Mouse (Mus musculus): Measurements from ENCODE around the gene Mamdc4. TPM values are rescaled to one million over a fixed set of nuclear protein-coding genes. Genes with fewer than 3 reads are reported as not detected.

The Mamdc4 gene
- total and polyA plus RNA-seq, 2 experiments from 2014 or later = 0.32 to 1.9 TPM

GRCm38 (mm10) chr2:25540541-25540948, 34.1 kb downstream of the Mamdc4 start:
- Histone ChIP-seq H3K27ac (ENCODE audit: low read depth, low read length) (no peak overlapping the region), H3K4me3 (ENCODE audit: low read depth, low read length) (no peak overlapping the region), H3K9ac (replicated peaks; ENCODE audit: low read length, poor library complexity, severe bottlenecking) (no peak overlapping the region), H3K4me2 (ENCODE audit: low read depth, low read length, poor library complexity, severe bottlenecking) (no peak overlapping the region), H3K27me3 (ENCODE audit: insufficient read depth, low read length) (no peaks in the 10 kb centered on the region), H3K36me3 (ENCODE audit: insufficient read depth, low read length) (peaks cover 7% of the 10 kb centered on the region; the same call in 1 of the 2 replicates), H3K4me1 (ENCODE audit: insufficient read depth, low read length) (no peaks in the 10 kb centered on the region), H3K9me3 (ENCODE audit: low read length) (no peaks in the 10 kb centered on the region)
- 92% methylated on average over 4 of the region's 4 CpGs for WGBS
- no peak for DNase-seq (ENCODE audit: low spot score)
- ATAC-seq (ENCODE audit: low FRiP score) = no peak
- no peak for TF ChIP-seq CTCF (IDR thresholded peaks at IDR 0.05)

- no peaks in the 10 kb centered on the region for H3K4me1 ChIP-seq (ENCODE audit: insufficient read depth, low read length)
- WGBS = 93% methylated on average over 8 of the region's 8 CpGs
- H3K27ac ChIP-seq (ENCODE audit: low read depth, low read length) = no peak overlapping the region
- no peak for ATAC-seq (ENCODE audit: low FRiP score)
- H3K36me3 ChIP-seq (ENCODE audit: insufficient read depth, low read length) = peaks cover 10% of the 10 kb centered on the region
- DNase-seq (ENCODE audit: low spot score) = no peak
- TF ChIP-seq CTCF (IDR thresholded peaks at IDR 0.05) = no peak
- no peak overlapping the region for H3K9ac ChIP-seq (replicated peaks; ENCODE audit: low read length, poor library complexity, severe bottlenecking)
- no peaks in the 10 kb centered on the region for H3K9me3 ChIP-seq (ENCODE audit: low read length)
- no peak overlapping the region for H3K4me3 ChIP-seq (ENCODE audit: low read depth, low read length)
- no peak overlapping the region for H3K4me2 ChIP-seq (ENCODE audit: low read depth, low read length, poor library complexity, severe bottlenecking)
- no peaks in the 10 kb centered on the region for H3K27me3 ChIP-seq (ENCODE audit: insufficient read depth, low read length)
These were observed 38.1 kb downstream of the Mamdc4 start for GRCm38 (mm10) chr2:25536531-25536930.

GRCm38 (mm10) chr2:25534866-25535182, 39.8 kb downstream of the Mamdc4 start:
- H3K4me1 ChIP-seq (ENCODE audit: insufficient read depth, low read length) = no peaks in the 10 kb centered on the region
- H3K27ac ChIP-seq (ENCODE audit: low read depth, low read length) = no peak overlapping the region
- no peak for TF ChIP-seq CTCF (IDR thresholded peaks at IDR 0.05)
- WGBS = 100% methylated on average over 2 of the region's 2 CpGs
- ATAC-seq (ENCODE audit: low FRiP score) (no peak), DNase-seq (ENCODE audit: low spot score) (no peak)
- no peak overlapping the region for H3K9ac ChIP-seq (replicated peaks; ENCODE audit: low read length, poor library complexity, severe bottlenecking)
- H3K9me3 ChIP-seq (ENCODE audit: low read length) = no peaks in the 10 kb centered on the region
- H3K27me3 ChIP-seq (ENCODE audit: insufficient read depth, low read length) = no peaks in the 10 kb centered on the region
- no peak overlapping the region for H3K4me3 ChIP-seq (ENCODE audit: low read depth, low read length)
- H3K36me3 ChIP-seq (ENCODE audit: insufficient read depth, low read length) = peaks cover 14% of the 10 kb centered on the region
- H3K4me2 ChIP-seq (ENCODE audit: low read depth, low read length, poor library complexity, severe bottlenecking) = no peak overlapping the region

GRCm38 (mm10) chr2:25534178-25534865, 40.3 kb downstream of the Mamdc4 start:
- no peak overlapping the region for H3K27ac ChIP-seq (ENCODE audit: low read depth, low read length)
- peaks cover 14% of the 10 kb centered on the region for H3K36me3 ChIP-seq (ENCODE audit: insufficient read depth, low read length)
- no peak overlapping the region for H3K9ac ChIP-seq (replicated peaks; ENCODE audit: low read length, poor library complexity, severe bottlenecking)
- H3K4me2 ChIP-seq (ENCODE audit: low read depth, low read length, poor library complexity, severe bottlenecking) = no peak overlapping the region
- no peaks in the 10 kb centered on the region for H3K4me1 ChIP-seq (ENCODE audit: insufficient read depth, low read length)
- no peak for TF ChIP-seq CTCF (IDR thresholded peaks at IDR 0.05)
- no peaks in the 10 kb centered on the region for H3K9me3 ChIP-seq (ENCODE audit: low read length)
- H3K4me3 ChIP-seq (ENCODE audit: low read depth, low read length) = no peak overlapping the region
- DNase-seq (ENCODE audit: low spot score) (peak; percentile 60), ATAC-seq (ENCODE audit: low FRiP score) (no peak)
- 80% methylated on average over 3 of the region's 3 CpGs for WGBS
- no peaks in the 10 kb centered on the region for H3K27me3 ChIP-seq (ENCODE audit: insufficient read depth, low read length)

GRCm38 (mm10) chr2:25533707-25534106, 40.9 kb downstream of the Mamdc4 start:
- Histone ChIP-seq H3K4me3 (ENCODE audit: low read depth, low read length) (no peak overlapping the region), H3K9me3 (ENCODE audit: low read length) (no peaks in the 10 kb centered on the region), H3K36me3 (ENCODE audit: insufficient read depth, low read length) (peaks cover 17% of the 10 kb centered on the region), H3K4me2 (ENCODE audit: low read depth, low read length, poor library complexity, severe bottlenecking) (no peak overlapping the region), H3K27me3 (ENCODE audit: insufficient read depth, low read length) (no peaks in the 10 kb centered on the region), H3K9ac (replicated peaks; ENCODE audit: low read length, poor library complexity, severe bottlenecking) (no peak overlapping the region), H3K4me1 (ENCODE audit: insufficient read depth, low read length) (no peaks in the 10 kb centered on the region), H3K27ac (ENCODE audit: low read depth, low read length) (no peak overlapping the region)
- ATAC-seq (ENCODE audit: low FRiP score) (no peak), DNase-seq (ENCODE audit: low spot score) (no peak)
- 96% methylated on average over 2 of the region's 2 CpGs for WGBS
- TF ChIP-seq CTCF (IDR thresholded peaks at IDR 0.05) = no peak

- TF ChIP-seq CTCF (IDR thresholded peaks at IDR 0.05) = no peak
- Histone ChIP-seq H3K4me3 (ENCODE audit: low read depth, low read length) (no peak overlapping the region), H3K36me3 (ENCODE audit: insufficient read depth, low read length) (peaks cover 56% of the 10 kb centered on the region), H3K4me1 (ENCODE audit: insufficient read depth, low read length) (no peaks in the 10 kb centered on the region), H3K9ac (replicated peaks; ENCODE audit: low read length, poor library complexity, severe bottlenecking) (no peak overlapping the region), H3K27ac (ENCODE audit: low read depth, low read length) (no peak overlapping the region), H3K9me3 (ENCODE audit: low read length) (no peaks in the 10 kb centered on the region), H3K4me2 (ENCODE audit: low read depth, low read length, poor library complexity, severe bottlenecking) (no peak overlapping the region), H3K27me3 (ENCODE audit: insufficient read depth, low read length) (no peaks in the 10 kb centered on the region)
- ATAC-seq (ENCODE audit: low FRiP score) (no peak), DNase-seq (ENCODE audit: low spot score) (no peak)
- 93% methylated on average over 9 of the region's 9 CpGs for WGBS
These were observed 47.9 kb downstream of the Mamdc4 start for GRCm38 (mm10) chr2:25526510-25527302.

Other genes starting within 250 kb of the Mamdc4 start
Only the 30 nearest of the 34 such genes appear.
- gene Uap1l1, start 209.2 kb downstream of the Mamdc4 start, total RNA-seq (2014; rRNA removed) = 7.9 and 9.9 TPM in 2 replicates
- gene Uap1l1, start 209.2 kb downstream of the Mamdc4 start, polyA plus RNA-seq (2015; fragmentation: Nextera tagmentation; extraction: Ambion mirVana) = 11.7 and 14.1 TPM in 2 replicates
- 18.9 and 21.6 TPM in 2 replicates for gene Sapcd2, start 202.5 kb downstream of the Mamdc4 start, total RNA-seq (2014; rRNA removed)
- 12.7 and 13.4 TPM in 2 replicates for gene Sapcd2, start 202.5 kb downstream of the Mamdc4 start, polyA plus RNA-seq (2015; fragmentation: Nextera tagmentation; extraction: Ambion mirVana)
- 4.2 and 4.4 TPM in 2 replicates for gene Entpd2, start 179.0 kb downstream of the Mamdc4 start, total RNA-seq (2014; rRNA removed)
- gene Entpd2, start 179.0 kb downstream of the Mamdc4 start, polyA plus RNA-seq (2015; fragmentation: Nextera tagmentation; extraction: Ambion mirVana) = 10.4 and 10.6 TPM in 2 replicates
- 199 and 234 TPM in 2 replicates for gene Npdc1, start 175.5 kb downstream of the Mamdc4 start, total RNA-seq (2014; rRNA removed)
- gene Npdc1, start 175.5 kb downstream of the Mamdc4 start, polyA plus RNA-seq (2015; fragmentation: Nextera tagmentation; extraction: Ambion mirVana) = 470 and 481 TPM in 2 replicates
- 0.42 and 1.6 TPM in 2 replicates for gene Fut7, start 151.6 kb downstream of the Mamdc4 start, total RNA-seq (2014; rRNA removed)
- 0.22 and 0.23 TPM in 2 replicates for gene Fut7, start 151.6 kb downstream of the Mamdc4 start, polyA plus RNA-seq (2015; fragmentation: Nextera tagmentation; extraction: Ambion mirVana)
- 79.8 and 84.3 TPM in 2 replicates for gene Abca2, start 146.1 kb downstream of the Mamdc4 start, total RNA-seq (2014; rRNA removed)
- 13.5 and 14.5 TPM in 2 replicates for gene Abca2, start 146.1 kb downstream of the Mamdc4 start, polyA plus RNA-seq (2015; fragmentation: Nextera tagmentation; extraction: Ambion mirVana)
- gene Clic3, start 118.0 kb downstream of the Mamdc4 start, total RNA-seq (2014; rRNA removed) = 0.61 and 0.66 TPM in 2 replicates
- gene Clic3, start 118.0 kb downstream of the Mamdc4 start, polyA plus RNA-seq (2015; fragmentation: Nextera tagmentation; extraction: Ambion mirVana) = 2.0 and 2.4 TPM in 2 replicates
- gene Paxx, start 113.8 kb downstream of the Mamdc4 start, total RNA-seq (2014; rRNA removed) = 163 and 195 TPM in 2 replicates
- 151 and 165 TPM in 2 replicates for gene Paxx, start 113.8 kb downstream of the Mamdc4 start, polyA plus RNA-seq (2015; fragmentation: Nextera tagmentation; extraction: Ambion mirVana)
- 2,128 and 2,726 TPM in 2 replicates for gene Ptgds, start 104.8 kb downstream of the Mamdc4 start, total RNA-seq (2014; rRNA removed)
- 2,827 and 3,075 TPM in 2 replicates for gene Ptgds, start 104.8 kb downstream of the Mamdc4 start, polyA plus RNA-seq (2015; fragmentation: Nextera tagmentation; extraction: Ambion mirVana)
- gene Lcn12, start 80.9 kb downstream of the Mamdc4 start, total RNA-seq (2014; rRNA removed) = not detected in 2 replicates
- not detected in 2 replicates for gene Lcn12, start 80.9 kb downstream of the Mamdc4 start, polyA plus RNA-seq (2015; fragmentation: Nextera tagmentation; extraction: Ambion mirVana)
- gene Fbxw5, start 74.1 kb downstream of the Mamdc4 start, total RNA-seq (2014; rRNA removed) = 131 and 148 TPM in 2 replicates
- 106 and 113 TPM in 2 replicates for gene Fbxw5, start 74.1 kb downstream of the Mamdc4 start, polyA plus RNA-seq (2015; fragmentation: Nextera tagmentation; extraction: Ambion mirVana)
- 2.7 and 4.4 TPM in 2 replicates for gene C8g, start 73.1 kb downstream of the Mamdc4 start, total RNA-seq (2014; rRNA removed)
- 6.8 TPM in 2 replicates for gene C8g, start 73.1 kb downstream of the Mamdc4 start, polyA plus RNA-seq (2015; fragmentation: Nextera tagmentation; extraction: Ambion mirVana)
- gene Traf2, start 27.9 kb downstream of the Mamdc4 start, total RNA-seq (2014; rRNA removed) = 5.5 and 7.6 TPM in 2 replicates
- 7.0 and 9.3 TPM in 2 replicates for gene Traf2, start 27.9 kb downstream of the Mamdc4 start, polyA plus RNA-seq (2015; fragmentation: Nextera tagmentation; extraction: Ambion mirVana)
- gene Edf1, start 17.0 kb downstream of the Mamdc4 start, total RNA-seq (2014; rRNA removed) = 187 and 196 TPM in 2 replicates
- 389 and 392 TPM in 2 replicates for gene Edf1, start 17.0 kb downstream of the Mamdc4 start, polyA plus RNA-seq (2015; fragmentation: Nextera tagmentation; extraction: Ambion mirVana)
- 37.9 and 39.8 TPM in 2 replicates for gene Phpt1, start 379 bp upstream of the Mamdc4 start, total RNA-seq (2014; rRNA removed)
- gene Phpt1, start 379 bp upstream of the Mamdc4 start, polyA plus RNA-seq (2015; fragmentation: Nextera tagmentation; extraction: Ambion mirVana) = 192 and 209 TPM in 2 replicates
- gene Ajm1, start 6.9 kb upstream of the Mamdc4 start, total RNA-seq (2014; rRNA removed) = 23.1 and 30.9 TPM in 2 replicates
- gene Ajm1, start 6.9 kb upstream of the Mamdc4 start, polyA plus RNA-seq (2015; fragmentation: Nextera tagmentation; extraction: Ambion mirVana) = 19.2 and 22.1 TPM in 2 replicates
- 66.8 and 98.0 TPM in 2 replicates for gene Rabl6, start 33.7 kb upstream of the Mamdc4 start, total RNA-seq (2014; rRNA removed)
- 56.7 and 61.2 TPM in 2 replicates for gene Rabl6, start 33.7 kb upstream of the Mamdc4 start, polyA plus RNA-seq (2015; fragmentation: Nextera tagmentation; extraction: Ambion mirVana)
- not detected in 2 replicates for gene Ccdc183, start 42.8 kb upstream of the Mamdc4 start, total RNA-seq (2014; rRNA removed)
- 0.26 and 0.36 TPM in 2 replicates for gene Ccdc183, start 42.8 kb upstream of the Mamdc4 start, polyA plus RNA-seq (2015; fragmentation: Nextera tagmentation; extraction: Ambion mirVana)
- 45.7 and 54.6 TPM in 2 replicates for gene Tmem141, start 47.2 kb upstream of the Mamdc4 start, total RNA-seq (2014; rRNA removed)
- gene Tmem141, start 47.2 kb upstream of the Mamdc4 start, polyA plus RNA-seq (2015; fragmentation: Nextera tagmentation; extraction: Ambion mirVana) = 58.3 and 67.9 TPM in 2 replicates
- 5.7 and 7.2 TPM in 2 replicates for gene Fcna, start 53.2 kb upstream of the Mamdc4 start, total RNA-seq (2014; rRNA removed)
- 5.1 and 5.3 TPM in 2 replicates for gene Fcna, start 53.2 kb upstream of the Mamdc4 start, polyA plus RNA-seq (2015; fragmentation: Nextera tagmentation; extraction: Ambion mirVana)
- gene Lcn8, start 78.3 kb upstream of the Mamdc4 start, total RNA-seq (2014; rRNA removed) = not detected in 2 replicates
- not detected in 2 replicates for gene Lcn8, start 78.3 kb upstream of the Mamdc4 start, polyA plus RNA-seq (2015; fragmentation: Nextera tagmentation; extraction: Ambion mirVana)
- not detected in 2 replicates for gene Lcn5, start 83.1 kb upstream of the Mamdc4 start, total RNA-seq (2014; rRNA removed)
- gene Lcn5, start 83.1 kb upstream of the Mamdc4 start, polyA plus RNA-seq (2015; fragmentation: Nextera tagmentation; extraction: Ambion mirVana) = not detected in 2 replicates
- gene Lcn6, start 101.9 kb upstream of the Mamdc4 start, total RNA-seq (2014; rRNA removed) = not detected in 2 replicates
- gene Lcn6, start 101.9 kb upstream of the Mamdc4 start, polyA plus RNA-seq (2015; fragmentation: Nextera tagmentation; extraction: Ambion mirVana) = not detected in 2 replicates
- not detected in 2 replicates for gene Lcn10, start 107.9 kb upstream of the Mamdc4 start, total RNA-seq (2014; rRNA removed)
- gene Lcn10, start 107.9 kb upstream of the Mamdc4 start, polyA plus RNA-seq (2015; fragmentation: Nextera tagmentation; extraction: Ambion mirVana) = not detected in 2 replicates
- not detected in 2 replicates for gene Obp2a, start 125.2 kb upstream of the Mamdc4 start, total RNA-seq (2014; rRNA removed)
- gene Obp2a, start 125.2 kb upstream of the Mamdc4 start, polyA plus RNA-seq (2015; fragmentation: Nextera tagmentation; extraction: Ambion mirVana) = not detected in 2 replicates
- gene Bmyc, start 131.9 kb upstream of the Mamdc4 start, total RNA-seq (2014; rRNA removed) = 87.1 and 89.2 TPM in 2 replicates
- gene Bmyc, start 131.9 kb upstream of the Mamdc4 start, polyA plus RNA-seq (2015; fragmentation: Nextera tagmentation; extraction: Ambion mirVana) = 229 TPM in 2 replicates
- gene Obp2b, start 162.2 kb upstream of the Mamdc4 start, total RNA-seq (2014; rRNA removed) = not detected in 2 replicates
- gene Obp2b, start 162.2 kb upstream of the Mamdc4 start, polyA plus RNA-seq (2015; fragmentation: Nextera tagmentation; extraction: Ambion mirVana) = not detected in 2 replicates
- gene Lcn3, start 190.7 kb upstream of the Mamdc4 start, total RNA-seq (2014; rRNA removed) = not detected in 2 replicates
- gene Lcn3, start 190.7 kb upstream of the Mamdc4 start, polyA plus RNA-seq (2015; fragmentation: Nextera tagmentation; extraction: Ambion mirVana) = not detected in 2 replicates
- gene Lcn11, start 202.2 kb upstream of the Mamdc4 start, total RNA-seq (2014; rRNA removed) = not detected in 2 replicates
- not detected in 2 replicates for gene Lcn11, start 202.2 kb upstream of the Mamdc4 start, polyA plus RNA-seq (2015; fragmentation: Nextera tagmentation; extraction: Ambion mirVana)
- not detected in 2 replicates for gene Gm13539, start 207.4 kb upstream of the Mamdc4 start, total RNA-seq (2014; rRNA removed)
- not detected in 2 replicates for gene Gm13539, start 207.4 kb upstream of the Mamdc4 start, polyA plus RNA-seq (2015; fragmentation: Nextera tagmentation; extraction: Ambion mirVana)

All from midbrain, postnatal 0 days (tissue).